Mouse (Mus musculus) midbrain, embryonic 15.5 days (tissue): ENCODE results near the gene Hlcs. TPM values are rescaled to one million over a fixed set of nuclear protein-coding genes. Genes with fewer than 3 reads are reported as not detected.

Experiments
- ATAC-seq: fragments of 200-750 bp; cut with Nextera tagmentation; replicated peaks from 2 replicates; pipeline ENCODE4 v1.8.0; 2017; ENCODE audit warnings: moderate TSS enrichment
- H3K27ac ChIP-seq: fragments of 300-500 bp; sonication (generic); 2 replicates; pipeline ENCODE4 v1.5.1; 2015; ENCODE audit warnings: mild to moderate bottlenecking, inconsistent platforms
- H3K27me3 ChIP-seq: fragments of 300-500 bp; sonication (generic); replicated peaks from 2 replicates; pipeline ENCODE4 v1.6.1; 2015; ENCODE audit warnings: inconsistent platforms
- H3K36me3 ChIP-seq: fragments of 300-500 bp; sonication (generic); replicated peaks from 2 replicates; pipeline ENCODE4 v1.6.1; 2015; ENCODE audit warnings: inconsistent platforms
- H3K4me1 ChIP-seq: fragments of 300-500 bp; sonication (generic); 2 replicates; pipeline ENCODE4 v1.6.1; 2015; ENCODE audit warnings: inconsistent platforms
- H3K4me2 ChIP-seq: fragments of 300-500 bp; sonication (generic); 2 replicates; pipeline ENCODE4 v1.6.1; 2015; ENCODE audit warnings: inconsistent platforms, mild to moderate bottlenecking, moderate library complexity
- H3K4me3 ChIP-seq: fragments of 300-500 bp; sonication (generic); 2 replicates; pipeline ENCODE4 v1.5.1; 2015; ENCODE audit warnings: mild to moderate bottlenecking, inconsistent platforms
- H3K9ac ChIP-seq: fragments of 300-500 bp; sonication (generic); 2 replicates; pipeline ENCODE4 v1.6.1; 2015; ENCODE audit warnings: mild to moderate bottlenecking, inconsistent platforms
- H3K9me3 ChIP-seq: fragments of 300-500 bp; sonication (generic); 2 replicates; pipeline ENCODE4 v1.6.1; 2016; ENCODE audit warnings: inconsistent platforms
- WGBS: fragments of 180-500 bp; shearing (Covaris S2); methylation state at CpG from one replicate; pipeline ENCODE4 v1.1.7; 2015; ENCODE audit warnings: mixed read lengths; 5-methylcytosine and 5-hydroxymethylcytosine counted together
- polyA plus RNA-seq: library from polyadenylated mRNA; unstranded; fragments of >200 nt; fragmentation: Nextera tagmentation; extraction: Ambion mirVana; gene quantifications from 2 replicates; pipeline ENCODE4 v1.2.1, GENCODE M21; 2015

Gene Hlcs
- polyA plus RNA-seq, 1 experiment from 2014 or later, result 10.1 TPM

DNA sequence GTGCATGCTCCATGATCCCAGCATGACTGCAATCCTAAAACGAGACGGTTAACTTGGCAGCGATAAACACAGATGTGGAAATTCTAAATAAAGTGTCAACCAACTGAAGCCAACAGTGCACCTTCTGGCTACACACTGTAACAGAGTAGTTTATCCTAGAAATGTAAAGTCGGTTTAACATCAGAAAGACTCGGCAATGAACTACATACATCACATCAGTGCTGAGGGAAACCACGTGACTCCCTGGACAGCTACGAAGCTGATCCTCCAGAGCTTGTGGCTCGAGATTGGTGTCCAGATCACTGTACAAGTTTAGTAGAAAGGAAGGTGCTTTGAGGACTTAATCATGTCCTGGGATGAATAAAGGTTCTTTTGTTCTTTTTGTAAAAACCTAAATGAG is 155.6 kb downstream of the Hlcs start:
- Histone ChIP-seq H3K4me2 (no peak overlapping the region), H3K4me3 (no peak overlapping the region), H3K27me3 (peaks cover 7% of the 10 kb centered on the region), H3K4me1 (peaks cover 12% of the 10 kb centered on the region), H3K36me3 (no peaks in the 10 kb centered on the region), H3K9ac (no peak overlapping the region), H3K27ac (no peak overlapping the region), H3K9me3 (no peaks in the 10 kb centered on the region)
- WGBS, result 72% methylated on average over 8 of the region's 8 CpGs
- ATAC-seq, result no peak

DNA sequence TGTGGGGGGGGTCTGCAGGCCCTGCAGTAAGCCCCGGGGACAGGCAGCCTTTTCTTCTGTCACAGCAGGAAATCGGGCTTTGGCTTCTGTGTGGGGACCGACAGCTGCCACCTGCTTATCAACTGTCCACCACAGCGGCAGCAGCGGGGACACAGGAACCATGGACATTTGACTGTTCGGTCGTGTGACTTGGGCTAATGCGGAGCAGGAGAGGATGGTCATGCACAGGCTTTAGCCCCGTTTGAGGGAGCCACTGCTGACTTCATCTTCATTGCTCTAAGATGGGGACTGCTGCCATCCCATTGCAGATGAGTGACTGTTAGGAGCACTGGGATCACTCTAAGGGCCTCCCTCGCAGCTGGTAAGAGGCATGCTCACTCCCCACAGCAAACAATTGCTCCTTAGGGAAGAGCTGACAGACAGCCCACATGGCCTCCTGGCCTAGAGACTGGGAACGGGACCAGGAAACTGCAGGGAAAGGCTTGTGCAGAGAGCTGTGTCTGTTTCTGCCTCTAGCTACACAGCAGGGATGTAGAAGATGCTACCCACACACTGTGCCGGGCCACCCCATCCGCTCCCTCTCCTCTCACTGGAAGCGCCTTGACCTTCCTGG is 158.2 kb downstream of the Hlcs start:
- Histone ChIP-seq H3K9ac (no peak overlapping the region), H3K4me3 (no peak overlapping the region), H3K4me2 (no peak overlapping the region), H3K36me3 (no peaks in the 10 kb centered on the region), H3K27ac (no peak overlapping the region), H3K4me1 (peaks cover 15% of the 10 kb centered on the region), H3K27me3 (no peaks in the 10 kb centered on the region), H3K9me3 (no peaks in the 10 kb centered on the region)
- WGBS, result 19% methylated on average over 14 of the region's 14 CpGs
- 0 out of 2 replicates have a peak, but pooled peaks have one; percentile 28 for ATAC-seq

DNA sequence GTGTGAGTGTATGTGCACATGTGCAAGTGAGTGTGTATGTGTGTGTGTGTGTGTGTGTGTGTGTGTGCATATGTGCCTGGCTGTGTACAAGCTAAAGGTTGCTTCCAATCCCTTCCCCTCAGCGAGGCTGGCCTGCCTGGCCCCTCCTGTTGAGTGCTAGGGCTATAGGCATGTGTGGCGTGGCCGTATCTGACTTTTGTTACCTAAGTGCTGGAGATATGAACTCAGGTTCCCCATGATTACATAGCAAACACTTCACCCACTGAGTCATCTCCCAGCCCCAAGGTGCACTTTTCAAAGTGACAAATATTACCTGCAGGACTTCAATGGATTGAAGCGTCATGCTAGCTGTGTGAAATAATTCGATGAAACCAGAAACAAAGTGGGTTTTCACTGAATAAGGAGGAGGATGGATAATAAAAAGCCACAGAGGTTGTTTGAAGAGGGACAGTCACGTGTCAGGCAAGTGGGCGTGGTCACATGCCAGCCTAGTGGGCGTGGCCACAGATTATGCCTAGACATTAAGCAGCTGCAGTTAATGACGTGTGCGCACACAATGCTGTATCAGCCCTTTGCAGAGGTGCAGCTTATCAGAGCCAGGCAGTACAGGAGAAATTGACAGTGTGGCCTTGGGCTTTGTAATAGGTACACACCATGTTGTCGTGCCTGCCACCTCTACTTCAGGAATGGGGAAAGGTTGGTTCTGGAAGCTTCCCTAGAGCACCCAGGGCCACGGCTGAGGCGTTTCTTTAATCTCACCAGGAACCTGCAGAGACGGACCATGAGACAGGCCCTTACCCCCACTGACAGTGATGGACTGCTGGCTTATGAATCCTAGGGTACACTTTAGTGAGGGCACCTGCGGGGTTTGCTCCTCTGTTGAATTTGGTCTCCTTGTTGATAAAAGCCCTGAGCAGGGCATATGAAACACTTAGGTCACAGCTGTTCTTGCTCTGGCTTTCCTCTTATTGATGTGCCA is 163.0 kb downstream of the Hlcs start:
- no peak overlapping the region for H3K4me3 ChIP-seq
- H3K27ac ChIP-seq, result no peak overlapping the region
- ATAC-seq, result no peak
- no peak overlapping the region for H3K4me2 ChIP-seq
- H3K27me3 ChIP-seq, result peaks cover 12% of the 10 kb centered on the region
- no peaks in the 10 kb centered on the region for H3K36me3 ChIP-seq
- H3K9me3 ChIP-seq, result no peaks in the 10 kb centered on the region
- H3K4me1 ChIP-seq, result peaks cover 21% of the 10 kb centered on the region
- WGBS, result 81% methylated on average over 15 of the region's 15 CpGs
- H3K9ac ChIP-seq, result no peak overlapping the region

DNA sequence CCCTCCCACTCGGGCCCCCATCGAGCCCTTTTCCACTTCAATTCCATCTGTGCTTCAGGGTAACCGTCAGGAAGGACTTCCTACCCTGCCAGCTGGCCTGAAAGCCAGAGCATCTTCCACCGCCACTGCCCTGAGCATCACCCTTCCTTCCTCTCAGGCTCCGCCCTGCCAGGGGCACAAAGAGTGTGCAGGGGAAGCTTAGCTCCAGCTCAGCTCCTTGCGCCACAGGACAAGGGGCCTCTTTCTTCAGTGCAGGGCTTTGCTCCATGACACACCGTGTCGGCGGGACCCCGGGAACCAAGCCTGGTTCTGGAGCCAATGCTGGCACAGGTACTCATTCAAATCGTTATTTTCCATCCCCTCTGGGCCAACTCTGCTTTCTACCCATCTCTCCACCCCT is 165.2 kb downstream of the Hlcs start:
- Histone ChIP-seq H3K36me3 (no peaks in the 10 kb centered on the region), H3K27ac (no peak overlapping the region), H3K4me3 (no peak overlapping the region), H3K4me2 (no peak overlapping the region), H3K9me3 (no peaks in the 10 kb centered on the region), H3K9ac (no peak overlapping the region), H3K4me1 (peaks cover 19% of the 10 kb centered on the region), H3K27me3 (peaks cover 19% of the 10 kb centered on the region)
- no peak for ATAC-seq
- WGBS, result 16% methylated on average over 11 of the region's 11 CpGs

DNA sequence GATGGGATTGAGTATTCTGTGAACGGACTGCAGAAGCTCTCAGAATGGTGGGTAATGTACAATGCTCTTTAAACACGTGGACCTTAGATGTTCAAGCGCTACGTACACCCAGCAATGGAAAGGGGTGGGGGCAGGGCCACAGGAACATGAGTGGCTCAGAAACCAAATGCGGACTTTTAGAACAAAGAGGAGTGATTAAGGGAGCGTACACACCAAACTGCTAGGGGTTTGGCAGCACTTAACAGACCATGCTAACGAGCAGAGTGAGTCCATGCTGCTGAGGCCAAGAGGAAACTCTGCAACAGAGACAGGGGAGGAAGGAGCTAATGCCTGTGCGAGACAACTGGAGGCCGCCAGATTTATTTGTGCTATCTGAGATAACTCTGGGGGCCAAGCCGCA is 170.0 kb downstream of the Hlcs start:
- WGBS, result 29% methylated on average over 10 of the region's 10 CpGs
- H3K27ac ChIP-seq, result no peak overlapping the region
- H3K9me3 ChIP-seq, result no peaks in the 10 kb centered on the region
- H3K36me3 ChIP-seq, result no peaks in the 10 kb centered on the region
- H3K27me3 ChIP-seq, result peaks cover 19% of the 10 kb centered on the region
- no peak overlapping the region for H3K4me2 ChIP-seq
- no peak overlapping the region for H3K4me3 ChIP-seq
- ATAC-seq, result 0 out of 2 replicates have a peak, but pooled peaks have one; percentile 14
- H3K4me1 ChIP-seq, result peaks cover 13% of the 10 kb centered on the region
- H3K9ac ChIP-seq, result no peak overlapping the region

DNA sequence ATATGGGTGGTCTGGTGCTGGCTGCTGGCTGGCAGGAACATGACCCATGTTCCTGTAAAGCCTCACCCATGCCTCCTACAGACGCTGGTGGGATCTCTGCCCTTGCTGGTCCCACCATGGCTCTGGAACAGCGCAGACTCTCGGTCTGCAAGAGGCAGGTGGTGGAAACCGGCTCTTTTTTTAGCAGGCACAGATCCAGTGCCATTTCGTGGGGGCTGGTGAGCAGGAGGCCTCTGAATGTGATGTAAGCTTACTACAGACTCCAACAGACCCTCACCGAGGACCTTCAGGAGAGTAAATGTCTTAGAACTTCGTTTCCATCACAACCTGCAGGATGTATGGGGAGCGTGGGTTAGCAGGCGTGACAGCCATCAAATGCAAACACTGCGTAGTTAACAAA is 172.6 kb downstream of the Hlcs start:
- 78% methylated on average over 10 of the region's 10 CpGs for WGBS

DNA sequence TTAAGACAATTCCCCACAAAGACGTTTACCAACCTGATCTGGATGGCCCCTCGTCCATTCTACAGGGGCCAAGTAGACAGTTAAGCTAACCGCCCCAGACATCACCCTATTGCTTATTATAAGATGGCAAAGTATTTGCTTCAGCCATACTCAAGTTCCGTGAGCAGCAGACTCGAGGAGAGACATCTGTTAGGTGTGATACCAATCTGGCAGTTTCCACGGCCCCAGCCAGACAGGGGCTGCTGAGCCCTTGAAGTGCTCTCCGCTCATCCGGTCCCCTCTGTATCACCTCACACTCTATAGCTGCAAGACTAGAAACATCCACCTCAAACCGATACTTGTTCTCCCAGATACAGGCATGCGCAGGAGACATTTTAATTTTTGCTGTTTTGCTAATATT is 179.2 kb downstream of the Hlcs start:
- no peak overlapping the region for H3K4me3 ChIP-seq
- H3K27me3 ChIP-seq, result peaks cover 8% of the 10 kb centered on the region
- no peaks in the 10 kb centered on the region for H3K4me1 ChIP-seq
- no peak overlapping the region for H3K9ac ChIP-seq
- ATAC-seq, result no peak
- no peak overlapping the region for H3K4me2 ChIP-seq
- 86% methylated on average over 10 of the region's 10 CpGs for WGBS
- H3K36me3 ChIP-seq, result no peaks in the 10 kb centered on the region
- H3K9me3 ChIP-seq, result no peaks in the 10 kb centered on the region
- no peak overlapping the region for H3K27ac ChIP-seq

More for the DNA sequence above, 172.6 kb downstream of the Hlcs start:
- Histone ChIP-seq H3K36me3 (no peaks in the 10 kb centered on the region), H3K4me1 (peaks cover 8% of the 10 kb centered on the region), H3K4me2 (no peak overlapping the region), H3K27me3 (peaks cover 9% of the 10 kb centered on the region; the same call in 1 of the 2 replicates), H3K9ac (no peak overlapping the region), H3K9me3 (no peaks in the 10 kb centered on the region), H3K4me3 (no peak overlapping the region), H3K27ac (no peak overlapping the region)
- no peak for ATAC-seq

DNA sequence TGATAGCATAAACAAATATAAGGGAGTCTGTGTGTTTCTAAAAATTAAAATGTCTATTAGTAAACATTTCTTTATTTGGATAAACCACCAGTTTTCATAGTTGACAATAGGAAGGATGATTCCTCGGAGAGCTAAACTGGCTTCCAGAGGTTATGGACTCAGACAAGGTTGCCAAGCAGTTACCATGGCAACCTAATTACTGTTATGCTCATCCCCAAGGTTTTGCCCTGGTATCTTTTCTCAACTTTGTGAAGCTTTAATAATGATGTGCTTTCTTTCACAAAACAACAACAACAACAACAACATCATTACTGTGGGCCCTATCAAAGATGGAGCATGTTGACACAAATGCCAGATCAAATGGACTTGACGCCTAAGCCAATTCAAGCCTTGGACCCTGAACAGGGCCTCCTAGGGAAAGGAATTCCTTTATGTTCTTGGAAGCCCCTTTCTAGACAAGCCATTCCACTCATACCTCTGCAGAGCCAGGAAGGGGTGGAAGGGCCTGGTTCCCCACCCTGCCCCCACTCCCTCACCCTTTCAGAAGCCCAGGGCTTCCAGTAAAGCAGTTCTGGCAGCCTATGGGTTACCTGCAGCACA is 185.0 kb downstream of the Hlcs start:
- no peaks in the 10 kb centered on the region for H3K9me3 ChIP-seq
- H3K4me3 ChIP-seq, result no peak overlapping the region
- no peak for ATAC-seq
- H3K27me3 ChIP-seq, result peaks cover 57% of the 10 kb centered on the region
- H3K4me1 ChIP-seq, result peaks cover 19% of the 10 kb centered on the region
- no peak overlapping the region for H3K9ac ChIP-seq
- 19% methylated on average over 2 of the region's 2 CpGs for WGBS
- no peak overlapping the region for H3K4me2 ChIP-seq
- no peaks in the 10 kb centered on the region for H3K36me3 ChIP-seq
- H3K27ac ChIP-seq, result no peak overlapping the region

DNA sequence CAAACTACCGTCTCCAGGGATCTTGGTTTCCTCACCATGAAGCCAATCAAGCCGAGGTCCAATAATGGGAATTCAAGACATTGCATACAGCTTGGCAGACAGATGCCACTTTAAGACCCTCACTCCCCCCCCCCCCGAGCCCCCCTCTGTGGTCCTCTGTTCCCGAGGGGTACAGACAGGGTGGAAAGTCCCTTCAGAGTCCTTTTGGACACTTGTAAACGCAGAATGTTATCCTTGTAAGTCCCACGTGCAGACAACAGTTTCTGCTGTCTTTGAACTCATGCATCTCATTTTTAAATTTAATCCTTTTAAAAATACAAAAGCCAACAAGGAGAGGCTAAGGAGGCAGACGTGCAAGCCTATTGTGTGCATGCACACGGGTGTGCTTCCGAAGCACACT is 187.2 kb downstream of the Hlcs start:
- ATAC-seq, result no peak
- H3K9me3 ChIP-seq, result no peaks in the 10 kb centered on the region
- 0 out of 2 replicates have a peak overlapping the region, but pooled peaks have one; percentile 95 for H3K4me2 ChIP-seq
- H3K27ac ChIP-seq, result no peak overlapping the region
- H3K4me1 ChIP-seq, result peaks cover 19% of the 10 kb centered on the region
- H3K27me3 ChIP-seq, result peaks cover 76% of the 10 kb centered on the region
- no peak overlapping the region for H3K9ac ChIP-seq
- no peaks in the 10 kb centered on the region for H3K36me3 ChIP-seq
- 0 out of 2 replicates have a peak overlapping the region, but pooled peaks have one; percentile 49 for H3K4me3 ChIP-seq
- WGBS, result 16% methylated on average over 9 of the region's 9 CpGs

DNA sequence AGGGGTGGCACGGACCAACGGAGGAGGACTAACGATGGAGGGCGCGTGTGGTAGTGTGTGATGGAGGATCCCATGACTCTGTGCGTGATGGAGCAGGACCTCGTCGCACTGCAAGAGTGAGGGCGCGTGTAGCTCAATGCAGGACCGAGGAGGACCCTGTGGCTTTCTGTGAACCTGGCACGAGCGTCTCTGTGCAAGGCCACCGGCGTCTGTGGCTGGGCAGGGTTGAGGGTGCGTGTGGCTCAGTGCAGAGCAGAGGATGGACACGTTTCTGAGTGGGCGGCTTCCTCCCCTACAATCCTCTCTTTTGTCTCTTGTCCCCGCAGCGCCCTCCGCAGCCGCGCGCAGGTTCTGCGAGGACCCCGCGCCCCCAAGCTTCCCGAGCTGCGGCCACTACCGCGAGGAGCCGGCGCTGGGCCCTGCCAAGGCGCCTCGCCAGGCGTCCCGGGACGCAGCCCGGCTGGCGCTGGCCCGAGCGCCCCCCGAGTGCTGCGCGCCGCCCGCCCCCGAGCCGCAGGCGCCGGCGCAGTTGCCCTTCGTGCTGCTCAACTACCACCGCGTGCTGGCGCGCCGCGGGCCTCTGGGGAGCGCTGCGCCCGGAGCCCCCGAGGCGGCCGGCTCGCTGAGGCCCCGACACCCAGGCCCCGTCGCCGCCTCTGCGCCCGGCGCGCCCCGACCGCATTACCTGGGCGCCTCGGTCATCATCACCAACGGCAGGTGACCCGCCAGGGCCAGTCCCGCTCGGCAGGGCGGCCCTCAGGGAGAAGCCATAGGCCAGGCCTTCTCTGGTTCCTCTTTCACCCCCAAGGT is 188.0 kb downstream of the Hlcs start:
- peak; percentile 73 for ATAC-seq
- Histone ChIP-seq H3K9me3 (no peaks in the 10 kb centered on the region), H3K4me2 (peak overlapping the region; percentile 95), H3K36me3 (no peaks in the 10 kb centered on the region), H3K4me1 (peaks cover 19% of the 10 kb centered on the region), H3K9ac (peak overlapping the region; percentile 50), H3K27me3 (peaks cover 79% of the 10 kb centered on the region), H3K27ac (no peak overlapping the region), H3K4me3 (peak overlapping the region; percentile 49)
- under 1% methylated on average over 66 of the region's 83 CpGs for WGBS

DNA sequence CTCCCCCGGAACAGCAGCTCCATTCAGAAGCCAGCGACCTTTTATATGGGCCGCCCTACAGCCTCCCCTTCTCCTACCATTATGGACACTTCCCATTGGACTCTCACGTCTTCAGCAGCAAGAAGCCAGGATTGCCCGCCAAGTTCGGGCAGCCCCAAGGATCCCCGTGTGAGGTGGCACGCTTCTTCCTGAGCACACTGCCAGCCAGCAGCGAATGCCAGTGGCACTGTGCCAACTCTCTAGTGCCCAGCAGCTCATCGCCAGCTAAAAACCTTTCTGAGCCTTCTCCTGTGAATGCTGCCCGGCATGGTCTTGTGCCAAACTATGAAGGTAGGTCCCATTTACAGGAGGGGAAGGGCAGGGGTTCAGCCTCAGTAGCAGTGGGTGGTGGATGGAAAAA is 190.1 kb downstream of the Hlcs start:
- Histone ChIP-seq H3K27me3 (peaks cover 75% of the 10 kb centered on the region), H3K36me3 (no peaks in the 10 kb centered on the region), H3K9me3 (no peaks in the 10 kb centered on the region), H3K27ac (no peak overlapping the region), H3K4me2 (no peak overlapping the region), H3K4me3 (no peak overlapping the region), H3K9ac (no peak overlapping the region), H3K4me1 (peaks cover 14% of the 10 kb centered on the region)
- WGBS, result 73% methylated on average over 11 of the region's 11 CpGs
- ATAC-seq, result no peak

DNA sequence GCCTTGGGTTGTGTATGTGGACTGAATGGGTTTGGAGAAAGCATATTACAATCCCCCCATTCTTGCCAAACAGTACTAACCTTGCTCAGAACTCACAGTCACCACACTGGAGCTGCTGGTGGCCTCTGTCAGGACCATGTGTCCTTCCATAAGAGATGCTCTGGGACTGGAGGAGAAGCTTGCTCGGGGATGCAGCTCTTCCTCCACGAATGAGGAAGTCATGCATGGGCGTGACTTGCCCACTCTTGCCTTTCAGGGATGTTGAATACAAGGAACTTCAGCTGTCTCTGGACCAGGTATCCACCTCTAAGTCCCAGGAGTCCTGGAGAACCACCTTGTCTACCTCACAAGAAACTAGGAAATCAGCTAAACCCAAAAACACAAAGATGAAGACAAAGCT is 191.0 kb downstream of the Hlcs start:
- Histone ChIP-seq H3K27ac (no peak overlapping the region), H3K27me3 (peaks cover 70% of the 10 kb centered on the region), H3K36me3 (no peaks in the 10 kb centered on the region), H3K9me3 (no peaks in the 10 kb centered on the region), H3K4me1 (peaks cover 14% of the 10 kb centered on the region), H3K4me3 (no peak overlapping the region), H3K4me2 (no peak overlapping the region), H3K9ac (no peak overlapping the region)
- WGBS, result 91% methylated on average over 3 of the region's 3 CpGs
- ATAC-seq, result no peak
